Mouse (Mus musculus): ENCODE data around the gene Faah. TPM values are rescaled to one million over a fixed set of nuclear protein-coding genes. Genes with fewer than 3 reads are reported as not detected.

Faah gene
- total and polyA plus RNA-seq, 3 experiments = 10.8 to 22.2 TPM; not detected in 1

DNA sequence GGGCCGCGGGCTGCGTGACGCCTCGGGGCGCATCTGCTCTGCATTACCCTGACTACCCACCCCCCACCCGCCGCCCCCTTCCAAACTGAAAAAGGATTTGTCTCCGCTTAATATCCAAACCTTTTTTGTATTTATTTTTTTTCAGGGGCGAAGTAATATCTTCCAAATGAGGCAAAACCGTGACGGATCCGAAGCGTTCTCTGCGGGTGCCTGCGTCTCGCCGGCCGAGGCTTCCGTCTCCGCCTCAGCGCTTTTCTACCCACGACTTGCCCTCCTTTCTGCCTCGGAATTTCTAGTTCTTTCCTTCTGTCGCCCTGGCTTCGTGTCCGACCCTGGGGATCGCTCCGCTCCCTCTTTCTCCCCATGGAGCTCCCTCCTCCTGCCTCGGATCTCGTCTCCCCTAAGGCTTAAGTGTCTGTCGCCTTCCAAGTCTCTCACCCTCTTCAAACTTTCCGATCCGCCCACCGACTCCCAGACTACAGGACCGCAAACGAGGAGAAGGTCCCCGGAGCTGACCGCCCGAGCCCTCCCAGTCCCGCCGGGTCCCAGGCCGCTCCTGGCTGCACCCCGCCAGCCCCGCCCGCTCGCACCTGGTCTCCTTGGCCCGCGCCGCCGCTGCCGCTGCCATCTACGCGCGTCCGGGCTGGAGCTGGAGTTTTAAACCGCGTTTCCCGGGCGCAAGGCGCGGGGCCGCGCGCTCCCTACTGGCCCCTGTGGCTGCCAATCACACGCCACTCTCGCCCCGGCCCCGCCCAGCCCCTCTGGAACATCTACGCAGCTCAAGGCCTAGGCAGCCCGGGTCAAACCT, 78.2 kb downstream of the Faah start, which contains the start of gene Dmbx1:
TSS of gene Dmbx1 (minus strand) at position 632 of the 808 bp plus-strand sequence.
- TF ChIP-seq CHD1 (IDR thresholded peaks at IDR 0.05; ENCODE audit: low read depth, low read length) = no peak
- no peak for TF ChIP-seq TAL1 (IDR thresholded peaks at IDR 0.05; ENCODE audit: low read length)
- no peak for TF ChIP-seq MAX (IDR thresholded peaks at IDR 0.05; ENCODE audit: low read length)
- TF ChIP-seq KAT2A (conservative IDR thresholded peaks at IDR 0.05; ENCODE audit: low read depth, low read length) = no peak
- TF ChIP-seq POLR2AphosphoS5 (IDR thresholded peaks at IDR 0.05; ENCODE audit: borderline replicate concordance, low read depth, low read length) = no peak
- TF ChIP-seq RAD21 (IDR thresholded peaks at IDR 0.05; ENCODE audit: low read depth, low read length) = no peak
- no peak for TF ChIP-seq EP300 (IDR thresholded peaks at IDR 0.05; ENCODE audit: low read depth in 1 of 2, low read length in 2 of 2)
- TF ChIP-seq CHD2 (IDR thresholded peaks at IDR 0.05; ENCODE audit: low read length) = no peak
- no peak for TF ChIP-seq USF2 (IDR thresholded peaks at IDR 0.05; ENCODE audit: borderline replicate concordance in 1 of 2, insufficient read depth in 1 of 2, low read depth in 1 of 2, low read length in 2 of 2)
- TF ChIP-seq JUND (IDR thresholded peaks at IDR 0.05; ENCODE audit: low read depth, low read length) = no peak
- Histone ChIP-seq H3K4me3 (ENCODE audit: control insufficient read depth in 1 of 2, insufficient read depth in 1 of 2, low read depth in 2 of 2, low read length in 2 of 2) (peak within 1 kb of the TSS; percentile 41 to 77), H3K9ac (ENCODE audit: control insufficient read depth, low read depth, low read length, poor library complexity, severe bottlenecking) (peak within 1 kb of the TSS; percentile 70)

DNA sequence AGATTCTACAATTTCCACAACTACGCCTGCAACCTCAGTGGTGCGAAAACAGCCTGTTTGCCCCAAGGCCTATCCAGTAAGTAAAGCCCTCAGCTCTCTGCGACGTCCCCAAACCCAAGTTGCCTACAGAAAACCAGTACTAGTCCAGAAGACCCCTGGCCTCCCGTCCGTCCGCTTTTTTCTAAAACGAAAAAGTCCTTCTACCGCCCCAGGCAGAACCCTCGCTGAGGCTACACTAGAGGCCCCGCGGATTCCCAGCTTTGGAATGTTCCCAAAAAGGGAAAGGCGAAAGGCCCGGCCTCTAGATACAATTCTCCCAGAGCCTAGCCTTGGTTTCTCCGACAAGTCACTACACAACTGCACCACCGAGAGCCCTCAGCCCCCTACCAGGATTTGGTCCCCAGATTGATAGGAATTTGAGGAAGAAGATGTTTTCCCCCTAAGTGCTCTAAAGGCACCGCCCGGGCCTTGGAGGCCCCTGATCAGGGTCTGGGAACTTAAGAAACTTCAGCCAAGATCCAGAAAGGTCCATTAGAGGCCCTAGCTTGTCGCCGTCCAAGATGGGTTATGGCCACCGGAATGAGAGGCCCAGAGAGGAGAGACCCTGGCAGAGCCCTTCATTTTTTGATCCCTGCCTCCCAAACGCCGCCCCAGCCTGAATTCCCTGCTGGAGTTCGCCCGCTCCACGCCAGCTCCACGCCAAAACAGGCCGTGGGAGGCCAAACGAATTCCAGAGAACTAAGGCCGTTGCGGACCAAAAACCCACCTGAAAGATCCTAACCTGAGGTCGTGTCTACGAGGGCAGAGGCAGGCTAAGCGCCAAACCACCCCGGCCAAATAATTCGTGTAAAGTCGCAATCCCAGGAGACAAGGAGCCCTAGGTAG, 79.2 kb downstream of the Faah start:
- Histone ChIP-seq H3K4me3 (ENCODE audit: control insufficient read depth in 1 of 2, insufficient read depth in 1 of 2, low read depth in 2 of 2, low read length in 2 of 2) (peak overlapping the region in 1 of 2 experiments; percentile 77; a peak in 1 of 4 replicates), H3K27me3 (ENCODE audit: control insufficient read depth in 1 of 2, insufficient read depth in 2 of 2, low read length in 2 of 2) (peaks cover 0 to 4% of the 10 kb centered on the region in 2 experiments; a peak in 2 of 4 replicates), H3K9me3 (replicated peaks; ENCODE audit: insufficient read depth, low read length) (no peaks in the 10 kb centered on the region), H3K9ac (ENCODE audit: control insufficient read depth, low read depth, low read length, poor library complexity, severe bottlenecking) (no peak overlapping the region; the same call in 1 of the 2 replicates), H3K27ac (ENCODE audit: control insufficient read depth, low read depth, low read length) (no peak overlapping the region), H3K36me3 (ENCODE audit: control insufficient read depth in 1 of 2, insufficient read depth in 2 of 2, low read length in 2 of 2) (no peaks in the 10 kb centered on the region), H3K4me1 (ENCODE audit: control insufficient read depth in 1 of 2, insufficient read depth in 2 of 2, low read length in 2 of 2) (no peaks in the 10 kb centered on the region), H3K79me2 (ENCODE audit: control insufficient read depth, insufficient read depth, low read length, poor library complexity) (no peaks in the 10 kb centered on the region)
- no peak for DNase-seq (ENCODE audit: low read depth, low spot score)
- no peak for TF ChIP-seq MAX (IDR thresholded peaks at IDR 0.05; ENCODE audit: low read length)

More for the DNA sequence above, 78.2 kb downstream of the Faah start, which contains the start of gene Dmbx1:
- no peaks in the 10 kb centered on the region for H3K4me1 ChIP-seq (ENCODE audit: control insufficient read depth in 1 of 2, insufficient read depth in 2 of 2, low read length in 2 of 2)
- no peaks in the 10 kb centered on the region for H3K36me3 ChIP-seq (ENCODE audit: control insufficient read depth in 1 of 2, insufficient read depth in 2 of 2, low read length in 2 of 2)
- no peak within 1 kb of the TSS for H3K27ac ChIP-seq (ENCODE audit: control insufficient read depth, low read depth, low read length)
- no peaks in the 10 kb centered on the region for H3K79me2 ChIP-seq (ENCODE audit: control insufficient read depth, insufficient read depth, low read length, poor library complexity)
- peak; percentile 80 for DNase-seq (ENCODE audit: low read depth, low spot score)
- no peaks in the 10 kb centered on the region for H3K9me3 ChIP-seq (replicated peaks; ENCODE audit: insufficient read depth, low read length)
- H3K27me3 ChIP-seq (ENCODE audit: control insufficient read depth in 1 of 2, insufficient read depth in 2 of 2, low read length in 2 of 2) = peaks cover 0 to 4% of the 10 kb centered on the region in 2 experiments; a peak in 2 of 4 replicates
